Mouse (Mus musculus) urinary bladder, postnatal 14 days (tissue): ENCODE measurements at regions not wholly inside any gene's neighbourhood (a gene's known extent, or its start where the extent isn't known, plus 50 kb on each side); places are given as distances from the start of the nearest gene placed in this dataset.

Experiments used
- DNase-seq: peaks from one replicate; pipeline ENCODE4 v3.0.0; 2021; ENCODE audit warnings: low spot score

DNA sequence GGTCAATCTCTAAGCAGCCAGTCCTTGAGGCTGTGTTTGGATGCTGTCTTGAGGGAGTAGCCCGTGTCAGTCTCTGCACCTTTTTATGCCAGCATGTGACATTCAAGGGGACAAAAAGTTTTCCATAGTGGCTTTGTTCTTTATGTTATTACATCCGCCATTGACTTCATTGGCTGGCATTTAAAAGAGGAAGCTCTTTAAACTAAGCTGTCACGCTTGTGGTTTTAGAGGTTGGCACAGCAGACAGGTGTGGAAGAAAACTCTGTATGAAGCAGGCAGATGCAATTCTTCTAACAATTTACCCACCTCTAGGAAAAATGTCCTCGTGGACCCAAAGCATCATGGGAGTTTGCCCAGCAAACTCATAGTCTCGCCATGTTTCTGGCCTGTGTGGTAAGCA, 297.5 kb upstream of the Gadl1 start:
- DNase-seq, result no peak

DNA sequence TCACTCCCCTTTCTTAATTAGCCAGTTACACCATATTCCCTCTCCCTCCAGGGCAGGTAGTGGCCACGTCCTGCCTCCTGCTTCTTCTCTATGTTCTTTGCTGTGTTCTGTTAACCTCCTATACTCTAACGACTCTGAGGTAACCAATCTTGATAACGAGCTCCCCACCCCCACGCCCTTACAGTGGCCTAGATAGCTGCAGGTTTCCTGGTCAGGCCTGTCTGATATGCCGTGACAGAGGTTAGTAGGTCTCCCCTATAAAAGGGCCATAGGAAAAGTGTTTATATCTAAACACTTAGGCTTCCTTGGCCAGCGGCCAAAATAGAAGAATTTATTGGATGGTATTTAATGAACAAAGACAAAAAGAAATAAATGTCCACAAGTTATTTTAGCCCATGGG, 296.3 kb upstream of the Gadl1 start:
- DNase-seq, result no peak

DNA sequence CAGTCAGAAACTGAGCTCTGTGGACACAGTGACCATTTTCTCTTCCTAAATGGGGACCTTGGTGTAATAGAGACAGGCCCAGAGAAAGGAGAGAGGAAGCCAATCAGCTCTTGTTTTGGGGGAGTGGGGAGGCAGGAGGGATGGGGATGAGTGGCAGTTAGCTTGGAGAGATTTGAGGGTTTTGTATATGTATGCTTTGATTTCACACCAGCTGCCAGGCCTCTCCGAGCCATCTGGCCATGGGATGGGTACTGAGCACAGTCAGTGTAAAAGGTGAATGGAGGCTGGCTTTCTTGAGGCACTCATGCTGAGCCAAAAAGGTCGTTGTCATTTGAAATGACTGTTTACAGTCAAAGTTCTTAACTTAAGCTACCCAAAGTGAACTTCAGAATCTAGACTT, 295.2 kb upstream of the Gadl1 start:
- no peak for DNase-seq

DNA sequence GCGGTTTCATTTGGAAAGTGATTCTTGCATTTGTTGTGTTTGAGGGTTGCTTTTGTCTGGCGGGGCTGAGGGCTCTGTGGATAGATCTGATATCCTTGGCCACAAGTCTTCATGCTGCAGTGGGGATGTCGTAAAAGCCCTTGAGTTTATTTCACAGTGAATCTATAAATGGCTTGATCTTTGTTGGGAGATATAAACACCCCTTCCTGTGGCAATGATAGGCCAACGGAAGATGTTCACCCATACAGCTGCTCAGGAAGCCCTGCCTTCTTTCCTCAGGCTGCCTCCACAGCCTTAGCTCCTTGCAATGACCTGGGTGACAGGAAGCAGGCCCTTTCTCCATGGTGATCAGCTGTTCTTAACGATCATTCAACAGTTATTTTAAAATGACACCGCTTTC, 291.3 kb upstream of the Gadl1 start:
- no peak for DNase-seq

DNA sequence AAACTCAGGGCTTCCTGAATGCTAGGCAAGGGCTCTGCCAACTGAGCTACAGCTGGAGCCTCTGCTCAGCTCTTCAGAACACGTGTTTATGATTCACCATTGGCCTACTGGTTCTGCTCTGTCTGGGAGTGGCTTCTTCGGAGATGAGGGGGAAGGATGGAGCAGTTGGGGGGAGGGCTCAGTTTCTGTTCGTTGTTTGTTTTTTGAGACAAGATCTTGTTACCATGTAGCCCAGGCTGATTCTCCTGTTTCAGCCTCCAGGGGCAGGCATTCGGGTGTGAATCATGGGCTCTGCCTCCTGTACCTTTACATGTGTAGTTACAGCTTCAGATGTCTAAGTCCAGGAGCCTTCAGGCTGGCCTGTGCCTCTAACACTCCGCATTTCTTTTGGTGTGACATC, 285.3 kb upstream of the Gadl1 start:
- no peak for DNase-seq

DNA sequence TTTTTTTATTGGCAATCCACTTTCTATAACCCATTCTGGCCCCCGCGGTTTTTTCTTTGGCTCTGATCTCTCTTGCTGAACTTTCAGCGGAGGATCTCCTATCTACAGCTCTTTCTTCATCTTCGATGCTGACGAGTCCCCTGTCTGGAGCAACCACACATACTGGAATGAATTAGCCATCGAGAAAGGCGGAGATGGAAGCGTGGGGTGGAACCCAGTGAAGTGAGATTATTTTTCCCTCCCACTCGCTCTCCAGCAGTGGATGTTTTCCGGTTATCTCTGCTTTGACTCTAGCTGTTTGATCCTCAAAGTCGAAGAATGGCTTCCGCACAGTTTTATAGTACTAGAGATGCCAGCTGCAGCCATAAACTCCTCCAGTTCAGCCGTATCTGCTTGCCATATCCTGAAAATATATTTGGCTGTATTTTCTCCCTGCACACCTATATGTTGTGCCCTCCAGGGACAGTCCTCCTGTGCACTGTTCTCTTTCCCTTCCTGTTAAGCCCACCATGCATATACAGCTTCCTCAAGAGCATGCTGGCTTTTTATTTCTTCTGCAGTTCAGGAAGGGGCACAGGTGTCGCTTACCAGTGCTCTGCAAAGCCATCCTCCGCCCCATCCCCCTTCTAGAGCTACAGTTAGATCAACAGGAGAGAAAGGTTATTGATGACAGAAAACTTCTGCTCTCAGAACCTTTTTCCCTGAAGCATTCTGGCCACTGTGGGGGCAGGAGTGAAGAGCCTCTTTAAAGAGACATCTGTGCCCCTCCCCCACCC, 284.3 kb upstream of the Gadl1 start:
- no peak for DNase-seq

DNA sequence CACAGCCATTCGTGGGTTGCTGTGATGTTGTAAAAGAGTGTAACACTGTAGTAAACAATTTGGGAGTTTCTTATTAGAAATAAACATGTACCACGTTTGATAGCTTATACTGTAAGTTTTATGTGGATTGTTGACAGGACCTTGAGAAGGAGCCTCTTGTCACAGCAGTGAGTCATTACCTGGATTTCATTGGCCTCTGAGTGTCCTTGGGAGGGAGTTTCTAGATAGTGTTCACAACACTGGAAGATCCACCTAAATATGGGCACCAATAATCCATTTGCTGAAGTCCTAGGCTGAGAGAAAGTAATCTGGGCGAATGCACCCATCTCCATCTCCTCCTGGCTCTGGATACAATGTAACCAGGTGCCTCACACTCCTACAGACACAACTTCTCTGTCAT, 281.7 kb upstream of the Gadl1 start:
- no peak for DNase-seq

DNA sequence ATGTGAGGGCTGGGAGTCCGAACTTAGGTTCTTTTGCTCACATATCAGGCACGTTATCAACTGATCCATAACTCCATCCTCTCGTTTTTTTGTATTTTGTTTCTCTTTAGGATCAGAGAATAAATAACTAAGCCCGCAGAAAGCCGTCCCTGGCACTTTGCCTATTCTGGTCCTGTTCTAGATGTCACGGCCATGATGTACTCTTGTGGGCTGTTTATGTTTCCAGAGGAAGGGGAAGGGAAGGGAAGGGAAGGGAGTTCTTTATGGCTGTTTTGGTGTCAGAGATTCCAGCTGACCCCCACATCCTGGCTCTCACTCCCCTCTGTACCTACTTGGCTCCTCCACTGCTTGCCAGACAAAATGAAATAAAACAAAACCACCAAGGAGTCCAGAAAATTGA, 272.1 kb upstream of the Gadl1 start:
- no peak for DNase-seq

DNA sequence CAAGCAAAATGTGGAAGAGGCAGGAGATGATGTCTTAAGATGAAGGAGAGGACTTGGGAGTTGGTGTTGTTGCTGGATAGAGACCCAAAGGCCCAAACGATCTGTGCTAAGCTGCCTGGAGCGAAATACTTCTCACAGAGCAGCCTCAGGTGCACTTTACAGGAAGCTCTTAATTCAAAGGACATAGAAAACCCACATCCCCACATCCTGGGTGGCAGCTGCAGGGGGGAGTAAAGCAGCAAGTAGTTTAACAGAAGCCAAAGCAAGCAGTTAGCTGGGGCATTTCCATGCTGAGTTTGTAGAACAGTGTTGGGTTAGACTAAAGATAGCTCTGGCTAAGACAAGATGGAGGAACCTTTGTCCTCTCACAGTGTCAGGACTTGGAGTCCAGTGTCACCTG, 268.5 kb upstream of the Gadl1 start:
- no peak for DNase-seq

DNA sequence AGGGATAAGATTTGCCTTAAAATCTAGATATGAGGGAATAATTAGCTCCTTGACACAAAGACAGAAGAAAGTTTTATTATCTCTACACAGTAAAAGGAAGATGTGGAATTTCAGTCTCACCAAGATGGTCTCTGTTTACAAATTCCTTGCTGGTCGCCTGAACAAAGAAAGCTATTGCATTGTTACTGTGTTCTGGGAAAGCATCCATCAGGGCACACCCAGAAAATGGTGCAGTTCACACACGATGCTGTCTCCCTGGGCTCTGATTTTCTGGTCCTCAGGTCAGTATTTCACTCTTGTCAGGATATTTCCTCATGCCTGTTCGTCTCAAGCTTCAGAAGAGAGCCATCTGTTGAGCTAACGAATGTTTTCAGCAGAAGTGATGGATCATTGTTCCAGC, 267.2 kb upstream of the Gadl1 start:
- DNase-seq, result no peak

DNA sequence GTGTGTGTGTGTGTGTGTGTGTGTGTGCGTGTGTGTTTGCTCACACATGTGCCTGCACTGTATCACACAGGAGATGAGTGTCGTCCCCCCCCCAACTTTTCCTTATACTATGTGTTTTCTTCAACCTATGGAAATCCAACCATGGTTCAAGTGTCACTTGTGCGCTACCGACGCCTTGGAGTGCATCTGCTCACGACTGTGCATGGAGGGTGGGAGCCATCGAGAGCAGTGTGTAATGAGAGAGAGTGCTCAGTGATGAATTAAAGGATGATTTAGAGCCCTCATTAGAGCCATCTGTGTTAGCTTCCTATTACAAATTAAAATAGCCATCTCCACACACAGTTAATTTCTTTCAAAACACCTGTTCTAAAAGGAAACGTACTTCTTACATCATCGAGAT, 264.3 kb upstream of the Gadl1 start:
- no peak for DNase-seq

DNA sequence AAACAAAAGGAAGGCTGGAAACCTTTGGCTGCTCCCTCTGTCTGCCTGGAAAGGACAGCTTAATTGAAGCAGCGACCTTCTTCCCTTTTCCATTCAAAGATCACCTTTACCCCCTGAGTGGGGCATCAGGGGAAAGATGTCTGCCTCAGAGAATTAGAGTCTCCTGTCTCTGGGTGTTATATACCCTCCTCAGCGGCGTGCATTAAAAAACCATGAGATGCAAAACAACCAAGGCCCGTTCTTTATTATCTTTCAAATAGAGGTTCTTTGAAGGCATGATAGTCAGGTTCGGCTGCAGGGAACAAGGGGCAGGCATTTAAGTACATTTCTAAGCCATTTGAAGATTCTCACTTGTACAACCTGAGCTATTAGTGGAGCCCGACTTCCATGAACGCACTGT, 263.0 kb upstream of the Gadl1 start:
- DNase-seq, result no peak

DNA sequence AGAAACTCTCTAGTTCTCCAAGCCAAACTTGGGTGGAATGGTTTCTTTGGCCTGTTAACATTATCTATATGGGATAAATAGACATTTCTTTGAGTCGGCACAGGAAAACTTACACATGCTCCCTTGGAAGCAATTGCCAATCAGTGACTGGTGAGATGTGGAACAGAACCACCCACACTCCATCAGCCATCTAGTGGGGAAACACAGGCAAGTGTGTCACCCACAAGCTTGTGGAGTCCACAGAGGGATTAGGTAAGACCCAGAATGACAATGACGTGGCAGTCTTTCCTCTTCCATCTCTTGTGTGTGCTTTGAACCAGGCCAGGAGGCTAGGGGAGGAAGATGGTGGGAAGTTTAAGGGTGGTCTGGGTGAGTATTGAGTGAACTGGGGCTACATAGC, 257.5 kb upstream of the Gadl1 start:
- no peak for DNase-seq

DNA sequence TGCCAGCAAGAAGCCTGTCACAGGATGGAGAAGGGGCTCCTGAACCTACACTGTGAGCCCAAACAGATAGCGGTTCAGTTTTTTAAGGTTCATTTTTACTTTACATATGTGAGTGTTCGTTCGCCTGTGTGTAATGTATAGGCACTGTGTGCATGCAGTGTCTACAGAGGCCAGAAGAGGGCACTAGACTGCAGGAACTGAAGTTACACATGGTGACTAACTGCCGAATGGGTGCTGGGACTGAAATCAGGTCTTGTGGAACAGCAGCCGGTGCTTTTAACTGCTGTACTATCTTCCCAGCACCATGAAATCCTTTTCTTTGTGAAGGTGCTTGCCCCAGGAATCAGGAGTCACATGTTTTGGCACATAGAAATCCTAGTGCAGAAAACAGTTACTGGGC, 256.1 kb upstream of the Gadl1 start:
- no peak for DNase-seq

DNA sequence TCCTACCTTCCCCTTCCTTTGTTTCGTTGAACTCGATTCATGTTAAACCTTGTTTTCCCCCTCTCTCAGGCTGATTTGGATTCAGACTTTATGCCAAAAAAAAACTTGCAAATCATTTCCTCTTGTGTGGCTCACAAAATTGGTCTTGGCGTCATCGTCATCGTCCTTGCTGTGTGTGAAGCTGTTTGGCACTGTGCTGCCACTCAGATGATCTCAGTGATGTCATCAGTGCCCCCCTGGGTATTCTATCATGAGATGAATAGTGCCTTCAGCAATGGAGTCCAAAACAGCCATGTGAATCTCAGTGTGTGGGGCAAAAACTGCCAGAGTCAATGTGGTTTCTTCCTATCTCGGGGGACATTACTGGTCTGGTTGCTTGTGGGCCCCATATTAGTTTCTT, 254.3 kb upstream of the Gadl1 start:
- no peak for DNase-seq

DNA sequence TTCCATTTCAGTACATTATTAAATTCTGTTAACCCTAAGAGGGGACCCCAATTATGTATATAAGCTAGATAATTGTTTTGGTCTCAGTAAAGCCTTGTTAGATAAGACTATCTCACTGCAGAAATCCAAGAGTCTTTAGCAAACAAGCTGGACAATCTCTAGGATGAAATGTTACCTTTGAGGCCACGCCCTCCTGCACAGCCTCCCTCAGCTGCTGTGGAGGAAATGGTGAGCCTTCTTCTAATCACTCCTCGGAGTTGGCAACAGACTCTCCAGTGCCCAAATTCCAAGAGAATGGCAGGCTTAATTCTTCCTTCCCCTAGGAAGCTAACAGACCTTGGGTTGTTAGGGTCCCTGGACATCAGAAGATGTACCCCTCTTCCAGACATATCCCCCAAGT, 252.7 kb upstream of the Gadl1 start:
- no peak for DNase-seq

DNA sequence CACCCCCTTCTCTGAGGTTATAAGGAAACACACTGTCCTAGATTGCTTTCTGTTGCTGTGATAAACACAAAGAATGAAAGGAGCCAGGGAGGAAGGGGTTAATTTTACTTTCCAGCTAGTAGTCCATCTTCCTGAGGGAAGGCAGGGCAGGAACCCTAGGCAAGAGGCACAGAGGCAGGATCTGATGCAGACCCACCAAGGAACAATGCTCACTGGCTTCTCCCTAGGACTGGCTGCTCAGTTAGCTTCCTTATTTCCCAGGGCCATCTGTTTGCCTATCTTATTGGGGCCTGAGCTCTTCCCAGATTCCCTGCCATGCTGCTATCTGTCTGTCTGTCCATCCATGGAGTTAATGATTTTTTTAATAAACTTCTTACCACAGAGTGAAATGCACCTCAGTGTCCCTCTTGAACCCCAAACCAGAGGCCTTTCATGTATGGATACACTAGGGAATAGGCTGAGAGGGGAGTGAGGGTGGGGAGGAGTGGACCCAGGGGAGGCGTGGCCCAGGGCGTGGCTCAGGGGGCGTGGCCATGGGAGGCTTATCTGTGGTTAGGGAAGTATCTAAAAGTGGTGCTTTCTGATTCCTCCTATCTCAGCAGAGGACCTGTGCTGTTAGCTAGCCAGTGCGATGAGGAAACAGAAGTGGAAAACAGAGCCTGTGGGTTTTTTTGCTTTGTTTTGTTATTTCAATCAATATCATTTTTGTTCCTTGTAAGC, 252.1 kb upstream of the Gadl1 start:
- DNase-seq, result no peak

DNA sequence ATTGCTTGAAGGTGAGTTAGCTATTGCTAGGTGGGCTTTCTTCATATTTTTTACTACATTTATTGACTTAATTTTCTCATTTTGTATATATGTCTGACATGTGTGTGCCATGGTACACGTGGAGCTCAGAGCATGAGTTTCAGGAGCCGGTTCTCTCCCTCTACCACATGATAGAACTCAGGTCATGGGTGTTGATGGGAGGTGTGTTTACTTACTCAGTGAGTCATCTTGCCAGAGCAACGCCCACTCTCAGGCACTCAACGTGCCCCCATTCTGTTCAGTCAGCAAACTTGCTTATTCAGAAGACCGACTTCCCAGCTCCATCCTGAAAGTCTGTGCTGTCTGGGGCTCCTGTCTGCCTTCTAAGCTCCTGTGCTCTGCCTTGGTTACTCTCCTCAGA, 250.8 kb upstream of the Gadl1 start:
- DNase-seq, result no peak

DNA sequence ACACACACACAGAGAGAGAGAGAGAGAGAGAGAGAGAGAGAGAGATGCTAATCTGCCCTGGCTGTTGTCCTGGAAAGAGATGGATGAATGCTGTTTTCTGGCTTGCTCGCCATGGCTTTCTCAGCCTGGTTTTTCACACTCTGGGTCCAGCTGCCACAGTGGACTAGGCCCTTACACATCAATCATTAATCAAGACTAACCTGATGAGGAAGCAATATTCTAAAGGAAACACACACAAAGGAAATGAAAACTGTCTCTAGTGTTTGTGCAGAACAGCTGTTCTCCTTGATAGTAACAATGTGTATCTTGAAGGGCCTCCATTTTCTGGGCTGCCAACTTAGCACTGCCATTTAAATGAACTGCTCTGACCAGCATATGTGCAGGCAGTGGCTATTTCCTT, 248.9 kb upstream of the Gadl1 start:
- no peak for DNase-seq

DNA sequence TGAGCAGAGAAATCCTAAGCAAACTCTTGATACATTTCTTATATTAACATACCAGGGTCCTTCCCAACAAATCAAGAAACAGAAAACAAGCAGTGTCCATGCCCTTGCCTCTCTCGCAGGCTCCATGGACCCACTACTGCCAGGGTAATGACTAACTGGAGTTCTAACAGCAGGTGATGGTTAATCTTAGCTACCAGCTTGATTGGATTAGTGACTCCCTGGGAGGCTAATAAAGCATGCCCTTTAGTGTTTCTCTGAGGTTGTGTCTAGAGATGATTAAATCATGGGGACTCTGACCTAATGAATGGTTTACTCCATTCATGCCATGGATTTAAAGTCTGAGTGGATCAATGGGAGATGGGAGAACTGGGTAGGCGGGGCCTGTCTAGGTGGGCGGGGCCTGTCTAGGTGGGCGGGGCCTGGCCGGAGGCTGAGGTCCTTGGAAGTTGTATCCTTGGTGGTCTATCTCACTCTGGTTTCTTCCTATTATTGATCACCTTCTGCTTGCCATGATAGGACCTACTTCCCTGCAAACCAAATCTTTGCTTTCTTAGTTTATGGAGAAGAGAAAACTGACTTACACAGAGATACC, 247.3 kb upstream of the Gadl1 start:
- no peak for DNase-seq

DNA sequence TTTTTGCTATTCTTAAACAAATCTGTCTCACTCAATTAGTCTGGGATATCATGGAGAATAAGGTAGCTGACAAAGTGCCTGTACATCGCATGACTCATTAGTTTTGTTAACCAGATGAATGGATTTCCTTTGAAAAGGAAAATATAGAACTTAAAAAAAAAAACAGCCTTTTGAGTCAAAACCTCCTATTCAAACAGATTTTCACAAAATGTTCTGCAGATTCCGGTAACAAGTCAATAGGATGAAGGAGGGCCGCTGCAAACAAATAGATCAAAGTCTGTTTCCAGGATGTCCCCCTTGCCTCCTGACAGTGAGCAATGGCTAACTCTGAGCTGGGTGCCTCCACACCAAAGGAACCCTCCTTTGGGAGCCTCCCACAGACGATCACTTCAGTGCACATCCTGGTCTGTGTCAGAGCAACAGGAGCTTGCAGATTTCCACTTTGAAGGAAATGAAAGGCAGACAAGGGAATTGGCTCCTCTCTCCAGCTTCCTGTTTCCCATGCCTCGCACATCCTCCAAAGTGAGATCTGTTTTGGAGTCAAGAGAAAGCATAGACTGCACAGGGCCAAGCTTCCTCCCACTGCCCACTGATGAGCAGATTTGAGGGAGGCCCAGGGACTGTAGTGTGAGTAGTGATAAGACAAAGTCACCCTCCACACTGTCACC, 243.8 kb upstream of the Gadl1 start:
- DNase-seq, result no peak

DNA sequence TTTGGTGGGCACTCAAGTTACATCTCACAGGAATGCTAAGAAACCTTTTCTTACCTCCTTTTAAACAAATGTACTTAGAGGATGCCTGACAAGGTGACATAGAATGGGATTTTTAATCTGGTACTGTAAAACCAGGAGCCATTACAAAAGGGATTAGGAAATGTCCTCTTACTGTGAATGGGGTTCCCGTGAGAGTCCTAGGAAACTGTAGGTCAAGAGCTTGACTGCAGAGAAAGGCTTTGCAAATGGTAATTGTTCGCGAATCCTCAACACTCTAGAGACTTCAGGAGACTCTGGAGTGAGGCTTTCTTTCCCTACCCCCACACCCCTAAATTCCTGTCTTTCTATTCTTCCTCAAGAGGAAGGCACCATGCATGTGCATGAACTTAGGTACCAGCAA, 242.7 kb upstream of the Gadl1 start:
- DNase-seq, result no peak
